Mouse (Mus musculus) G1E-ER4 (cell line): Measurements from ENCODE around the gene Anxa5. TPM values are rescaled to one million over a fixed set of nuclear protein-coding genes. Genes with fewer than 3 reads are reported as not detected.

Source experiments
- GATA1 ChIP-seq: IDR thresholded peaks from one replicate; pipeline ENCODE4 v1.8.0; 2012; ENCODE audit warnings: low read length, inconsistent platforms
- polyA plus RNA-seq: library from polyadenylated mRNA; stranded (reverse); fragments of >175 nt; gene quantifications from 2 replicates; pipeline ENCODE4 v1.2.3, GENCODE M21; 2012

Anxa5 gene
- polyA plus RNA-seq, 1 experiment: 104 TPM

DNA sequence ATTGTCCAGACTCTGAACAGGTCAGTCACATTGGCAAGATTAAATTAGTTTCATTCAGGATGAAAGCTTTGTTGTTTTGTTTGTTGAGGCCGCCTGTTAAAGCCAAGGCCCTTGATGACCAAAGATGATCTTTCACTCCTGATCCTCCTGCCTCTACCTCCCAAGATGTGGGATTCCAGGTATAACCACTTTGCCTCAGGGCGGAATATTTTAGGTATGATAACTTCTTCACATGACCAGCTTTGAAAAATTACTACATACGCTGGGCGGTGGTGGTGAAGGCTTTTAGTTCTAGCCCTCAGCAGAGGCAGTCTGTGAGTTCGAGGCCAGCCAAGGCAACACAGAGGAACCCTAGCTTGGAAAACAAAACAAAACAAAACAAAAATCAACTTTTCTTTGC is 1.3 kb downstream of the Anxa5 start:
- TF ChIP-seq GATA1: no peak

DNA sequence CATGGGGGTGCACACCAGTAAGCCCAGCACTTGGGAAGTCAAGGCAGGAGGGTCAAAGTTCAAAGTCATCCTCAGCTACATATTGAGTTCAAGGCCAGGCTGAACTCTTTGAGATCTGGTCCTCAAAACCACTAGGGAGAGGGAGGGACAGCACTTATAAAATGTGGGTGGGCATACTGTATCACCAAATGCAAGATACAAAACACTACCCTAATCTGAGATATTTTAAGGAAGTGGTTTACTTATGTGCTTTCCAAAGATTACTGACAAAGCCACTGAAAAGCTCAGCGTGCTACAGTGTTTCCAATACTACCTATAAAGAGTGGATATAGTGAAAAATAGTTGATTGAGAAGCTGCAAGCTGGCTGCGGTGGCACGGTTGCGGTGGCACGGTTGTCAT is 2.5 kb downstream of the Anxa5 start:
- no peak for TF ChIP-seq GATA1

DNA sequence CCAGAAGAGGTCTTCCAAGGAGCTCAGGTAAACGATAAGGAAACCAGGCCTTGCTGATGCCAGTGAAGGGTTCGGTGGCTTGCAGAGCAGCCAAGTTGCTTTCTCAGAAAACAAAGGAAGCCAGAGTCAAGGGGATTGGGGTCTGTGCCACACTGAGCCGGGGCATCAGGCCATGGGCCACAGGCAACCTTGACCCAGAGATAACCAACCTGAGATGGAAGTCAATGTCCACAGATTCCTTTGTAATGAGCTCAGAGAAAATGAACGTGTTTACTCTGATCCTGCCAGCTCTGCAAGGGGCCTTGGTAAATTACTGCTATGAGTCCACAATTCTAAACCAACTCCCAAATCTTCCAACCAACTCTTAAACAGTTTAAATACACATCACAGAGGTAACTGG is 3.8 kb downstream of the Anxa5 start:
- TF ChIP-seq GATA1: no peak

DNA sequence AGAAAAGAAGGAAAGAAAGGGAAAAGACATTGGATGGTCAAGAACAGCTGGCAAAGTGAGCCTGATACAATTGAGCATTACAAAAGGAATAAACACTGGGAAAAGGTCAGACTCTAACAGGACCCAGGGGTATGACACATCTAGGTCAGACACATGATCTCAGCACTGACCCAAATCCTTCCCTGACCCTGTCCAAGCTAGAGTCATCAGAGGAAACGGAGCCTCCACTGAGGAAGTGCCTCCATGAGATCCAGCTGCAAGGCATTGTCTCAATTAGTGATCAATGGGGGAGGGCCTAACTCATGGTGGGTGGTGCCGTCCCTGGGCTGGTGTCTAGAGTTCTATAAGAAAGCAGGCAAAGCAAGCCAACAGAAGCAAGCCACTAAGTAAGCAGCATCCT is 6.8 kb downstream of the Anxa5 start:
- no peak for TF ChIP-seq GATA1

DNA sequence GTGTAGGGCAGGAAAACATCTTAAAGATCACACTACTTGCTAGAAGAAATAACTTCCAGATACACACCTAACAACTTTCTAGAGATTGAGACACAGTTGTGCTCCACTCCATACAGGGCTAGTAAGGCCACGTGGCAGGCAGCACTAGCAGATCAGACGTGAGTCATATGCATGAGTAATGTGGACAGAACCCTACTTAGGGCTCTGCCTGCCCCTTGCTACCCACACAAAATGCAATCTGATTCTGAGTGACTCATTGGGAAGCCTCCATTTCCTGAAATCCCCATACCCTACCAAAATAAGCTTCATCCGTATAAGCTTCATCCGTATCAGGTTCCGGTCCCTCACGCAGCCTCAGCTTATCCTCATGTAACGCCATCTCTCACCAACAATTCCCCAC is 8.1 kb downstream of the Anxa5 start:
- TF ChIP-seq GATA1: no peak

DNA sequence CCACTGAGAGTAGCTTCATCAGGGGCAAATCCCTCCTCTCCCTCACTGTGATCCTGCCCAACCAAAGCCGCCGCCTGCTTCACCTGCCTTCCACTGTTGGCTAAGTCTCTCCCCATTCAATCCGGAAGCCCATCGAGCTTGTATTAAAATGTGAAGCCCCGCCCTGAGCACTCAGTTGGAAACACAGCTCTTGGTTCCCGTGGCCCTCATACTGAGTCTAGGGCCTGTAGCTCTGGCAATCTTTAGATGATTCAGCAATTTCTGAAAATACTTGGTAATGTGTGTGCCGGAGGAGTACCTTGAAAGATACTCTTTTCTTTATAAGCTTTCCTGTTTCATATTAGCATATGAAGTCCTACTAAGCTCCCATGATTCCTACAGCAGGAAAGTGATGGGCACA is 10.2 kb downstream of the Anxa5 start:
- no peak for TF ChIP-seq GATA1

DNA sequence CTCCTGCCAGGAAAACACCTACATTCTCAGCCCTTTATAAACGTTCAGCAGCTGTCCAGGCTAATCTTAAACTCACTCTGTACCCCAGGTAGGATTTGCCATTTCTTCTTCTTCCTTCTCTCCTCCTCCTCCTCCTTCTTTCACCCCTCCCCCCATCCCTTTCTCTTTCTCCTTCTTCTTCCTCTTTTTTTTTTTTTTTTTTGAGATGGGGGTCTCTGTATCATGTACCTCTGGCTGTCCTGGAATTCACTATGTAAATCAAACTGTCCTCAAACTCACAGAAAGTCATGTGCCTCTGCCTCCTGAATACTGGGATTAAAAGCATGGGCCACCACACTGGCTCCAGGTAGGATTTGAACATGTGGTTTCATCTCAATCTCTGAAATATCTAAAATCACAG is 13.3 kb downstream of the Anxa5 start:
- no peak for TF ChIP-seq GATA1

DNA sequence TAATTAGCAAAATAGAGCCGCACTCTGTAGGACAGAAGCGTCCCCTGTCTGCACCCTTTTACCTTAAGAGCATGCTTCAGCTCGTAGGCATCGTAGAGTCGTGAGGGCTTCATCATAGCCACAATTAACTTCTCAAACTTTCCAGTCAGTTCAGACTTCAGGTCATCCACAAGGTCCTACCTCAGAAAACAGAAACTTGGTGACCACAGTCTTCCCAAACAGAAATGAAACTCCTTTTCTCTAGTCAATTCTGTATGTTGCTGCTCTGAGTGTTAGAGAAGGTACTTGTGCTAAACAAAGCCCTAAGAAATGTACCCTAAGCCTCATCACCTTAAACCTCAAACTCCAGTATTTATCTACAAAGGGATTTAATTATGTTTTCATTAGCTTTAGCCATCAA is 13.9 kb downstream of the Anxa5 start:
- TF ChIP-seq GATA1: no peak

DNA sequence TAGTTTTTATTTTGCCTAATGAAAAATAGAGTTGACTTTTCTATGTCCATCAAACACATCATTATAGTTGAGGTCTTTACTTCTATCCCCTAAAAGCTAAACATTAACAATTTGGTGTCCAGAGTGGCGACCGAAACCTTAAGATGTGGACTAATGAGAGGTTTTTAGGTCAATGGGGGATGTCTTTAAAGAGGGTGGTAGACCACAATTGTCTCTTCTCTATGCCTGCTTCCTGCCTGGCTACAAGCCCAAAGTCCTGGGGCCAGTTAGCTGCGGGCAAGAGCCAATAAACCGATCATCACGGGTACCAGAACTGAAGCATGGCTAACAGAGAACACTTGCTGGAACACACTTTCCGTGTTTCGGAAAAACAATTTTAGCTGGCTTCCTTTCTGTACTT is 15.0 kb downstream of the Anxa5 start:
- TF ChIP-seq GATA1: no peak

DNA sequence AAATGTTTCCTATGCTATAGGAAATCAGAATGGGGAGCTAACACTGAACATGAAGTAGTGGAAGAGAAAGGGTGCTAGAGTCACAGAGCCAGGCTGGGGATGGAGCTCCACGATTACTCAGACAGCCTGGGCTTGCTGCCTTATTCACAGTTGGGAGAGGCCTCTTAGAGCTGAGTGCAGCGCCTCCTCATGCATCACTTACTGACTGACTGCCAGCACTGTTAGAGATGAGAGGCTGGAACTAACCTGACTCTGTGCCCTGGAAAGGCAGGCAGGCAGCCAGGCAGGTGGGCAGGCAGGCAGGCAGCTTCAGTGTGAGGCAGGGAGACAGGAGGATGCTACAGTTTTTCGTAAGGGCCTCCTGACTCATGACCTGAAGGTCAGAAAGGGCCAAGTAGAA is 20.1 kb downstream of the Anxa5 start:
- TF ChIP-seq GATA1: no peak

DNA sequence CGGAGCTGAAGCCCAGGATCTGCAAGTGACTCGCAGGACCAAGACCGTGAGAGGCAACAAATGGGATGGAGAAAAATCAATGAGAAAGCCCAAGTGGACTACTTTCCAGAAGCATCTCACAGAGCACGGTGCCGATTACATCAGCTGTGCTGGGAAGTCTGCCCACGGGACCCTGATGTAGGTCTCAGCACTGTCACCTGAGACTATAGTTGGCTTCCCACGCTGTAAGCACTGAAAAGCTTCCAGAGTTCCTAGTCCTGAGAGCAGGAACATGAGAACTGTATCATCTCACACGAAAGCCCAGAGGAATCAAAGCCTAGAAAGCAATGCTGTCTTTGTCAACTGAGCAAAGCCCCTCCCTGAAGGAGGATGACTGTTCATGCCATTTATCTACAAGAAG is 20.6 kb downstream of the Anxa5 start:
- no peak for TF ChIP-seq GATA1

DNA sequence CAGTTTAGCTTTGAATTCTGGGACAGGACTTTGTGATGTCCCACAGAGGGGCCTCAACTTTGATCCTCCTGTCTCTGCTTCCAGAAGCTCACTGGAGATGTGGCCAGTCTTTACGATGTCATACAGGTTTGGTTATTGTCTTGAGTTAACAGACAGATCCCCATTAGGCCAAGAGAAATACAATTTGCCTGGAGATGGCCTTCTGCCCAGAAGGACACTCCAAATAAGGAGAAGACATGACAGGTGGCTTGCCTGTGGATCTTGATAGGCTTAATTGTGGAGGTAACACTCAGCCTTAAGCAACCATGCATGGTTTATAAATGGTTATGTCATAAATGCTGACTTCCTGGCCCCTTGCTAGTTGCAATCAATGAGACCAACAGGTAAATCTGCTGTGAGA is 23.2 kb downstream of the Anxa5 start:
- no peak for TF ChIP-seq GATA1

DNA sequence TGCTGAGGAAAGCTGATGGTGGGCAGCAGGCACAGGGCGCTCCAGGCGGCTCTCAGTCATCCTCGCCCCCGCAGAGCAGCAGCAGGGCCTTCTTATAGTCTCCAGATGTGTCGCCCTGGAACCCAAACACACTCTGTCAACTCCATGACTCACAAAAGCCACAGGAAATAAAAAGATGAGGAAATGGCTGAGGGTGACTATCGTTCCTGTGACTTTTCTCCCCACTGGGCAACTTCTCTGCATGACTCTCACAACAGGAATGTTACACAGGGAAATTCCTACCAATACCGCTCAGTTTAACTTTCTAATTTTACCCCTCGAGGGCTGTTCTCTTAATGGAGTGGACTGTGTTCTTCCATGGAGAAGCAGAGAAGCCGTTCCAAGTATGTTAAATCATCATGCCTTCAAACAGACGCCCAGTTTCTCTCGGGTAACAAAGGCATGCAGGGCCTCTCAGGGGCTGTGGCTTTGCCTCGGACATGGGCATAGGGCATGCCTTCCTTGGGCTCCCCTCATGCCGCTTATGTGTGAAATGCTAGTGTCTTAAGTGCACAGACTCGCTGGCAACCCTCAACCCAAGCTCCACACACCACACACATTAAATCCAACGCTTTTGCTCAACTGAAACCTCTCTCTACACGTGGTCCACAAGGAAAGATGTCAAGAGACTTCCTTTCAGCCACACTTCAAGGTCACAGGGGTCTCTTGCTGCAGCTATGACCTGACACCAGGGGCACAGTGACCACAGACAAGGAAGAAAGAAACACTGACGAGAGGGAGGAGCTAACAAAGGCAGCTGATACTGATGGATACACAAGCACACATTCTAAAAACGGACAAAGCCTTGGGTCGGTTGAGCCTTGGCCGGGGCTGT is 26.2 kb downstream of the Anxa5 start:
- no peak for TF ChIP-seq GATA1

DNA sequence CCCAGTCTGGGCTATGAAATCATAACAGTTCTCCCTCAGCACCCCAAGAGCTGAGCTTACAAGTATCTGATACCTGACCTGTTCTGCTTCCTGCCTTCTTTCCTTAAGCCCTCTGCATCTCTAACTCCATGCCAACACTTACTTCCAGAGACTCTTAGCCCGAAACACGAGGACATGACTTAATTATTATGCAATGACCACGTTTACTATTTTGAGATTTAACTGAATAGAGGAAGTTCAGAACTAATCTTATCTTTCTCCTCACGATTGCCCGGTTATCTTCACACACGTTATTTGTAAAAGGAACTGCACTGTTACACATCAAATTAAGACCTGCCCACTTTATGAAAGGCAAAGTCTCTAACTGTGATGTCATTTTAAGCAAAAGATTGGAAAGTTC is 28.8 kb downstream of the Anxa5 start:
- TF ChIP-seq GATA1: peak; percentile 61

DNA sequence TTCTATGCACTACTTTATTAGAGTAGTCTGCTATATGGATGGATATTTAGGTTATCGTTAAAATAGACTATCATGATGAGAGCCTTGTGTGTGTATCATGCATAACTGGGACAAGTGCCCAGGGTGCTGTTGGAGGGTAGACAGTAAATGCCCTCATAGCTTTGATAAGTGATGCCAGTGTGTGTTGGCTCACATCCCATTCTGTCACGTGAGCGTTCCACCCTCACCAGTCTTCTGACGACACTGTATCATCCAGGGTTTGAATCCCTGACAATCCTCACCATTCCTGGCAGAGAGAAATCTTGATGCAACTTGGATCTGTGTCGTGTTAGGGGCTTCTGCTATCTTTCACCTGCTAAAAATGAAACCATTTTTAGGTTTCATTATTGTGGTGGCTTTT is 29.2 kb downstream of the Anxa5 start:
- TF ChIP-seq GATA1: no peak

DNA sequence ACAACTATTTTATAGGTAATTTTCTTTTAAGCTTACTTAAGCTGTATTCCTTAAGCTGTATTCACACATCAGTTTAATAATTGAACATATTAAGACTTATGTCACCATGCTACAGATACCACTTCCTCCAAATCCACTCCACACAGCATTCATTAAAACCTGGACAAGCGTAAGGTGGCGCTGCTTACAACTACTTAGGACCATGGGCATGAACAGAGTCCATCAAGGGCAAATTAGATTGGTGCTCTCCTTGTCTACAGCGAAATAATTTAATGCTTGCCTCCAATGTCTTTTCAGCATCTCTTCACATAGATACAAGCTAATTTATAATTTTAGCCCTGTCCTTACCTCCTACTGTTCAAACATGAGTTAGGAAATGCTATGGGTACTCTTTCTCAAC is 29.7 kb downstream of the Anxa5 start:
- TF ChIP-seq GATA1: no peak

DNA sequence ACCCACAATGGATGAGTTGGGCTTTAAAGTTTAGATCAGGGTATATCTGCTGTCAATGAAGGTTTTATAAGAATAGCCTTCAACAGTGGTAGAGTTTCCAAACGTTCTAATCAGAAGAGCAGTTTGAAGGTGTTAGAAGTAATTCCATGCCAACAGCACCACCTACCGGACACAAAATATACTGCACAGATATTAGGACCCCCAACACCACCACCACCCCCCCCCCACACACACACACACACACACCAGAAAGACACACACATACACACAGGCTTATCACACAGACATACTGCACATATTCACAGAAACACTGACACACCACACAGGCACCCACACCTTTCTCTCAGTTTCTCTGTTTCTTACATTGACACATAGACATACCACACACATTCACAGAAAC is 33.3 kb downstream of the Anxa5 start:
- no peak for TF ChIP-seq GATA1

DNA sequence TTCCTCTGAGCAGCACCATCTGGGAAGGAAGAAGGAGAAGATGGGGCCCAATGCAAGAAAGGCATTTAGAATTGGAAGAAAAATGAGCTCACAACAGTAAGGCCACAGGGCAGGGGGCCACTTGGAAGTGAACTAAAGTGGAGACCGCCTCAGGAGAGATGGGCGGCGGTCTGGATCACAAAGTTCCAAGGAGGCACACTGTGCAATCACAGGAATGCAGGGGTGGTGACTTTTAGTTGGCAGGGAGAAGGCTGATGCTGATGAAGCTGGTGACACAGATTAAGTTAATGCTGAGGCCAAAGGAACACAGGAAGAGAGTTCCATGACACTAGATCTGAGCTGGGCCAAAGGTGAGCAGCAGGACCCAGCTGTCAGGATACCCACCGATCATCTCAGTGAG is 35.4 kb downstream of the Anxa5 start:
- no peak for TF ChIP-seq GATA1

DNA sequence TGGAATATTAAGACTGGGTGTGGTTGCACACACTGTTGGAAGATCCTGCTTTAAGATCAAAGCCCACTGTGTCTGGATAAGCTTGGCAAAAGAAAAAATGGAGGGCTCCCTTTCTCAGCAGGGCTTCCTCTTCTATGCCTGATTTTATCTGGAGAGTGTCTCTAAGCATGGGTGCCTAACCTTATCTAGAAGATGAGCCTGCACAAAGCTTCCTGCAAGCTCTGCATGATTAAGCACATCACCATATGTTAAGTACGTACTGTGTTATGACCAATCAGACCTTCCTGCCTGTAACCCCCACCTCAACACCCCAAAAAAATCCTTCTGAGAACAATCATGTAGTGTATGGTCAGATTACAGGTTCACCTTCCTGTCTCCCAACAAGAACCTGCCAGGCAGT is 45.3 kb downstream of the Anxa5 start:
- TF ChIP-seq GATA1: no peak
